Mouse (Mus musculus): ENCODE data around the gene Wdr46.

DNA sequence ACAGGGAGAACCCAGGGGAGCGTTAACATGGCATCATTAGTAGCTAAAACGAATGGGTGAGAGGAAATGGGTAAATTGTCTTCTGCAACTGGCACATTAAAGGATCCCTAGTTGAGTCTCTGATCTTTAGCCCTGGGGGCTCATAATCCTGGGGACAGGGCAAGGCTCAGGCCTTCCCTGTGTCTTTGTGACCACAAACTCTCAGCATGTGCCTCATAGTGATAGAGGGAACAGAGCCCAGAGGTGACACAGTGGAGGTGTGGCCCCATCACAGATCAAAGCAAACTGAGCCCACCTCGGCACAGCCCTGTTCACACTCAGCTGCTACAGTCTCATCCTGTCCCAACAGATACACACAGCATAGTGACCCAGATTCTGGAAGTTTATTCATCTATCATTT lies 55.2 kb downstream of the Wdr46 start:
- no peak for TF ChIP-seq CTCF (IDR thresholded peaks at IDR 0.05; ENCODE audit: extremely low read depth, insufficient read length, insufficient replicate concordance, low read depth, low read length)
- no peak for TF ChIP-seq POLR2A (IDR thresholded peaks at IDR 0.05; ENCODE audit: low read depth, low read length)
